Mouse (Mus musculus): ENCODE results near the gene Gm20532. TPM values are rescaled to one million over a fixed set of nuclear protein-coding genes. Genes with fewer than 3 reads are reported as not detected.

Gm20532 gene
- total RNA-seq, 1 experiment from 2014 or later = not detected

DNA sequence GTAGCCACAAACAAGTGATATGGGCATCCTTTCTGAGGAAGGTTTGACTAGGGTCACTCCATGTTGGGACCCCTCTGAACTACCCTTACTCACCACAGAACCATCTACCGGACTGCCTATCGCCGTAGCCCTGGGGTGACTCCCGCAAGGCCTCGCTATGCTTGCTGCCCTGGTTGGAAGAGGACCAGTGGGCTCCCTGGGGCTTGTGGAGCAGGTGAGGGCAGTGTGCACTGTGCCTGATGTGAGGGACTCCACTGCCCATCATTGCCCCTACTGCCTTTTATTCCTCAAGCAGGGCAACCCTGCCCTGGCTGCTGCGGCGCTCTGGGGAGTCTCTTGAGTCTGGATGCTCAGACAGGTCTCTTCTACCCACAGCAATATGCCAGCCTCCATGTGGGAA, 3.8 kb downstream of the Gm20532 start:
- ATAC-seq (replicated peaks in 1 of 2; ENCODE audit: insufficient read depth in 1 of 2, low FRiP score in 2 of 2, low TSS enrichment in 1 of 2, low read depth in 1 of 2, poor library complexity in 2 of 2, severe bottlenecking in 2 of 2) = no peak

DNA sequence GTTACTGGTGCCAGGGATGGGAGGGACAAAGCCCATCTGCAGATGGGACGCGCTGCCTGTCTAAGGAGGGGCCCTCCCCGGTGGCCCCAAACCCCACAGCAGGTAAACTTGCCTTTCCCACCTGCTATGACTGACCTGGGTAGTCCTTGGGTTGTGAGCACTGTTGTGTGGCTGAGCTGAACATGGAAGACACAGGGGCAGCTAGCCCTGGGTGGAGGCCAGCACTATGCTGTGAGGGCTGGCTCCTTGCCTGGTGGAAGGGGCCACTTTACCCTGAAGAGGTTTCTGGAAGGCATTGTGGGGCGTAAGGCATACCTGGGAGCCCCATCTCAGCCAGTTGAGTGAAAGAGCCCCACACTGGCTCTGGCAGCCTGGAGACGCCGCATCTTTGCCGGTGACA, 4.5 kb downstream of the Gm20532 start:
- no peak for ATAC-seq (replicated peaks in 1 of 2; ENCODE audit: insufficient read depth in 1 of 2, low FRiP score in 2 of 2, low TSS enrichment in 1 of 2, low read depth in 1 of 2, poor library complexity in 2 of 2, severe bottlenecking in 2 of 2)

DNA sequence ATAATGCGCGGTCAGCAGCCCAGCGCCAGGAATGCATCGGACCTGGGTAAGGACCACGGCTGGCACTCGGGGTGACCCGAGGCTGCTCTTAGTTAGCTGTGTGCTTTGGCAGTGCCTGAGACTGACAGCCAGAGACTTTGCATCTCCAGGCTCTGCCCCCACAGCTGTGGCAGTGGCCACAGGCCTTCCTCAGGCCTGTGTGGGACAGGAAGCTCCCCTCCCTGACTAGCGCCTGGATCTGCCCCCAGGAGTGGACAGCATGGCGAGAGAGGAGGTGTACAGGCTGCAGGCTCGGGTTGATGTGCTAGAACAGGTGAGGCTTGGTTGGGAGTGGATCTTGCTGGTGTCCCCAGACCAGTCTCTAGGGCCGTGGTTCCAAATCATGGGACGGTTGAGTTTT, 5.0 kb downstream of the Gm20532 start:
- ATAC-seq (replicated peaks in 1 of 2; ENCODE audit: insufficient read depth in 1 of 2, low FRiP score in 2 of 2, low TSS enrichment in 1 of 2, low read depth in 1 of 2, poor library complexity in 2 of 2, severe bottlenecking in 2 of 2) = no peak

DNA sequence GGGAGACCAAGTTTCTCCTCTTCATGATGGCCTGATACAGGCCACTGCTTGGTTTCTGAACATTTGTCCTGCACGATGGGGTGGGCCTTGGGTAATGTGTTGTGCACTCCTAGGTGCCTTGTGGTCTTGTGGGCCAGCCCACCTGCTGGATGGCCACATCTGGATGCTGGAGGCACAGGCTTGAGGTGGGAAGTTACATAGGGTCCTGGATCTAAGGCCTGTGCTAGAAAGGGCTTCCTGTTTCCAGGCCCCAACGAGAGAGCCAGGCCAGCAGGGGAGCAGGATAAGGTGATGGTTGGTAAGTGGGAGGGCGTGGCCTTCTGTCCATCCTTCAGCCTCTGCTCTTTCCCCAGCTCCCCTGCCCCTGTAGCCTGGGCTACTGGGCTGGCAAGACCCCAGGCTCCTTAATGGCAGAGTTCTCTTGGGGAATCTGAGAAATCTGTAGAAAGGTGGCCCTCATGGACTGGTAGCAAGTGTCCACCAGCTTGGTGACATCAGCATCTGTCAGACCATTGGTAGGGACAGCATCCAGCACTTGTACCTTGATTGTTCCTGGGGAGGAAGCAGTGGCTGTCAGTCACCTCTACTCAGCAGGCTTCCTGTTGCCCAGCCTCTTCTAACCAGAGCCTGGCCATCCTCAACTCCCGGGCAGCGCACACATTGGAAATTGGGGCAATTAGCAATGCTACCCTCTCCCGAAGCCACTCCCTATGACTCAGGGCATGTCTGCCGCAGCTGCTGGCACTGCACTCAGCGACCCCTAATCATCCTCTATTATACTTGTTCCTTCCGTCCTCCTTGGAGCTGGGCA, 7.0 kb downstream of the Gm20532 start:
- ATAC-seq (replicated peaks in 1 of 2; ENCODE audit: insufficient read depth in 1 of 2, low FRiP score in 2 of 2, low TSS enrichment in 1 of 2, low read depth in 1 of 2, poor library complexity in 2 of 2, severe bottlenecking in 2 of 2) = no peak

DNA sequence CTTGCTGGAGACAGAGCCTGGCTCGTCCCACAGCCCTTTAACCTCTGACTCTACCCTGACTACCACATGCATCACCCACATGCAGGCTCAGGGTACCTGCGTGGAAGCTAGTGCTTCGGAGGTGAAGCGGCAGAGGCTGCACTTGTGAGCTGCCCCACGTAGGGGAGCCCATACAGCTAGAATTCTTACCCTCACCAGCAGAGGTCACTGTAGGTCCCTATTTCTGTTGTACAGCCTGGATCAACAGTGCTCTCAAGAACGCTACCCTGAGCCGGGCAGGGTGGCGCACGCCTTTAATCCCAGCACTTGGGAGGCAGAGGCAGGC, 7.5 kb downstream of the Gm20532 start:
- peak; percentile 33 to 46; a peak in 1 of 4 replicates for ATAC-seq (replicated peaks in 1 of 2; ENCODE audit: insufficient read depth in 1 of 2, low FRiP score in 2 of 2, low TSS enrichment in 1 of 2, low read depth in 1 of 2, poor library complexity in 2 of 2, severe bottlenecking in 2 of 2)

DNA sequence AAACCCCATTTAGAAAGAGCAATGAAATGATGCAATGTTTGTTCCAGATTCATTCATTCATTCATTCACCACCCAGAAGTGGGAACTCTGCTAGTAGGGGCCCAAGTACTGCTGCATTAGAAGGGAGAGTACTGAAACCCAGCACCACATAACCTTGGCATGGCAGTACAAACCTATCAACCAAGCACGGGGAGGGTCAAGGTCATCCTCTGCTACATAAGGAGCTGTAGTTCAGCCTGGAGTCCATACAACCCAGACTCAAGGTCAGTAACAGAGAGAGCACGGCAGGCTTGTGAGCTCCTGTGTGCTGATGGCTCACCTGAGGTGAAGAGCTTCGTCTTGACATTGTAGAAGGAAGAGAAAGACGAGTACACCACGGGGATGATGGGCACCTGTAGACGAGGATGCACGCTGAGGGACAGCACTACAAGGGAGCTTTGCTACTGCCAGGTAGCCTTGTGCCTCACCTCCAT, 8.1 kb downstream of the Gm20532 start:
- ATAC-seq (replicated peaks in 1 of 2; ENCODE audit: insufficient read depth in 1 of 2, low FRiP score in 2 of 2, low TSS enrichment in 1 of 2, low read depth in 1 of 2, poor library complexity in 2 of 2, severe bottlenecking in 2 of 2) = no peak

DNA sequence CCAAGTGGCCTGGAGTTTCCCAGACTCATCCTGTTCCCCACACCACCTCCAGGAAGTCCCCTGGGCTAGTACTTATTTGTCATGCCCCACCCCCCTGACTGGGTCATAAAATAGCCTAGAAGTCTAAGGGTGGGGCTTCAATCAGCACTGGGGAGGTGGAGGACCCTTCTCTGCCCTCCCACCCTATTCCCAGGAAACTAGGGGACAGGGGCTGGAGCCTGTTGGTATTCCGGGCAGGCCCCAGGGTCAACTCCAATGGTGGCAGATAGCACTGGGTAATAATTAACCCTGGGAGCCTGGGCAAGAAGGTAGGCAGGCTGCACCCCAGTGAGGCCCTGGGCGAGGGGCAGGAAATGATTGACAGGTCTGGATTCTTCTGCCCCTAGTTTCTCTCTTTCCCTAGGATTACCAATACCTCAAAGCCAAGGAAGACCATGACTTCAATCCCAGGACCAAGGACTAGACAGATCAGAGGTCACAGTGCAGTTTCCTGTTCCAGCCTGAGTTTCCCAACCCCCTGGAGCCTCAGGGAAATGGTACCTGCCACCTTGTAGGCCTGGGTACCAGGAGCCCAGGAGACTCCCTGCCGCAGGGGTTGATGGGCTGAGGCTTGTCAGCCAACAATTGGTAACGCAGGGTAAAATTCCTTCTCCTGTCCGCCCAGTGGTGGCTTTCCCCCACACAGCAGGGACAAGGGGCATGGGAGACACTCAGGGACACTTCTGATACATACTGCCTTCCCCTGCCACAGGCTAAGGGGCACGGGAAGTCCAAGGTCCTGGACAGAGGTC, 8.7 kb downstream of the Gm20532 start:
- no peak for ATAC-seq (replicated peaks in 1 of 2; ENCODE audit: insufficient read depth in 1 of 2, low FRiP score in 2 of 2, low TSS enrichment in 1 of 2, low read depth in 1 of 2, poor library complexity in 2 of 2, severe bottlenecking in 2 of 2)

DNA sequence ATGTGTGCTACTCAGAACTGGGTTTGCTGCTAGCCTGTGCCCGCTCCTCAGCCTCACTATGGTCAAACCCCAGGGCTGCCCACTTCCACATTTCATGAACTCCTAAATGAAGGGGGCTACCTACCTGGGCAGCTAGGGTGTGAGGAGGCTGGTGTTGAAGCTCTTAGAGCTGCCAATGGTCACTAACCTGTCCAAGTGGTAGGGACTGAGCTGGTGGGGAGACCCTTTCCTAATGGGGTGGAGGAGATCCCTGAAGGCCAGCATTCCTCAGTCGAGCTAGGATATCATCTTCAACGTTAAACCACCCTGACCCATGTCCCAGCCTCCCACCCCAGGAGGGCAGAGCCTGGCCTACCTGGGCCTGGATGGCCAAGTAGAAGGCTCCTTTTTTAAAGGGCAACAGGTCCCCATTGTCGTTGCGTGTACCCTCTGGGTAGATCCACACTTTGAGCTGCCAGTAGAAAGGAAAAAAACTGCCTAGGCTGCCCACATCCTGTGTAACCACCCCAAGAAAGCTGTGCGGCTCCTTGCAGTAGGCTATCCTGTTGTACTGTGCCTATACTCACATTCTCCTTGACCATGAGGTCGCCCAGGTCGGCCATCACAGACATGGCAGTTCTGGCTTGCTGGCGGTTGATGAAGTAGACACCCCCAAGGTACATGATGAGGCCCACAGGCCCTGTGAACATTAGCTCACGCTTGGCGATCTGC, 9.4 kb downstream of the Gm20532 start:
- ATAC-seq (replicated peaks in 1 of 2; ENCODE audit: insufficient read depth in 1 of 2, low FRiP score in 2 of 2, low TSS enrichment in 1 of 2, low read depth in 1 of 2, poor library complexity in 2 of 2, severe bottlenecking in 2 of 2) = no peak

DNA sequence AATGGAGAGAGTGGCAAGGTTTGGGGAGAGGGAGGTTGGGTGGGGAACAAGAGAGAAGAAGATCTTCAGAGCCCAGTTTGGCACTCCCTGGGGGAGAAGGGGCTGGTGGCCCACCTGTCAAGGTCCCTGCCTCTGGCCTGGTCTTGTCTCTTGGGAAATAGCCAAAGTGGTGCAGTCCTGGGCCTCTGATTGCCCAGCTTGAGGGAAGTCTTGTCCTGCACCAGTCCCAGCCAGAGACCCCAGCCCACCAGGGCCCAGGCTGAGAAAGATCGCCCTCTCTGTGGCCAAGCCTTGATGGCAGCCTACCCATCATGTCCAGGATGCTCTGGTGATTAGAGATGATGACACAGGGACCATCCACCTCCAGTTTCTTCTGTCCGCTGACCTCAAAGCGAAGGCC, 10.5 kb downstream of the Gm20532 start:
- no peak for ATAC-seq (replicated peaks in 1 of 2; ENCODE audit: insufficient read depth in 1 of 2, low FRiP score in 2 of 2, low TSS enrichment in 1 of 2, low read depth in 1 of 2, poor library complexity in 2 of 2, severe bottlenecking in 2 of 2)

DNA sequence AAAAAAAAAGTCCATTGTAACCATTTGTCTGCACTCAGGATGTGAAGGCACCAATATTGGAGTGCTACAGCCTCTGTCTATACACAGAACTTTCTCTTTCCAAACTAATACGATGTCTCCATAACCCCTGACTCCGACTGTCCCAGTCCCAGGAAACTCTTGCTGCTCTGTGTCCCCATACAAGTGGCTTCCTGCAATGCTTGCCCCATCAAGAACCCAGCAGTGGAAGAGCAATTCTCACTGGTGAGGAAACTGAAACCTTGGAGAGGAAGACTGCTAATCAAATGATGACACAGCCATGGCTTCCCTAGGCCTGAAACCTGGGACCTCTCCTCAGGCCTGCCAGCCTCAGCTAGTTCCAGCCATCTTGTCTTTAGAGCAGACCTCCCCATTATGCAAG, 11.4 kb downstream of the Gm20532 start:
- peak in 1 of 2 experiments; percentile 21; a peak in 1 of 4 replicates for ATAC-seq (replicated peaks in 1 of 2; ENCODE audit: insufficient read depth in 1 of 2, low FRiP score in 2 of 2, low TSS enrichment in 1 of 2, low read depth in 1 of 2, poor library complexity in 2 of 2, severe bottlenecking in 2 of 2)

DNA sequence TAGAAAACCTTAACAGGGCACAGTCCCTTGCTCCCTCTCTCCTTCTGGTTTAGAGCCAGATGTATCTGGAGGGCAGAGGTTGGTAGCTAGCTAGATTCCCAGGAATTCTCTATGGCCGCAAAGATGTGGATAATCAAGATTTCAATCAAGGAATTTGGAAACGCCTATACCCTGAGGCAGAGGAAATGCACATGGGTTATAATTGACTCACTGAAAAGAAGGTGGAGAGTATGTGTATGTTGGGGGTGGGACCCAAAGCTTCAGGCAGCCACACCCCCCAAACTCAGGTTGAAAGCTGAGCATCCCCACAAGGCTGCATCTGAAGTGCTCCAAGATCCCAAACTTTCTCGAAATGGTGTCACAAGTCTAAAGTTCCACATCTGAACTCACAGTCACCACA, 12.0 kb downstream of the Gm20532 start:
- no peak for ATAC-seq (replicated peaks in 1 of 2; ENCODE audit: insufficient read depth in 1 of 2, low FRiP score in 2 of 2, low TSS enrichment in 1 of 2, low read depth in 1 of 2, poor library complexity in 2 of 2, severe bottlenecking in 2 of 2)

DNA sequence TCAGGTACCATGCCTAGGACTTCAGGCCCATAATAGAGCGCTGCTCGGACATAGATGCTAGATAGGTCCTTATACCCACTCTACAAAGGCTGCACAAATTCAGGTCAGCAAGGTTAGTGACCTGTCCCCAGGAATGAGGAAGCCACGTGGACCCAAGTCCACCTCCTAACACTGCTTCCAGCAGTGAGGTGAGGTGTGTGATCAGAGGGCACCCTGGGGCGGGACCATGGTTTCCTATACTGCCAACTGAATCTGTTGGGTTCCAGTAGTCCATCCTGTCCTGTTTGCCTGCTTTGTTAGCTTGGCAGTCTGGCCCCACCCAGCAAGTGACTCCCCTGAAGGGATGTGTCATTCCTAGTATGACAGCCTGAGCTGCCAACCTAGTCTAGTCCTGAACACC, 13.5 kb downstream of the Gm20532 start:
- no peak for ATAC-seq (replicated peaks in 1 of 2; ENCODE audit: insufficient read depth in 1 of 2, low FRiP score in 2 of 2, low TSS enrichment in 1 of 2, low read depth in 1 of 2, poor library complexity in 2 of 2, severe bottlenecking in 2 of 2)

DNA sequence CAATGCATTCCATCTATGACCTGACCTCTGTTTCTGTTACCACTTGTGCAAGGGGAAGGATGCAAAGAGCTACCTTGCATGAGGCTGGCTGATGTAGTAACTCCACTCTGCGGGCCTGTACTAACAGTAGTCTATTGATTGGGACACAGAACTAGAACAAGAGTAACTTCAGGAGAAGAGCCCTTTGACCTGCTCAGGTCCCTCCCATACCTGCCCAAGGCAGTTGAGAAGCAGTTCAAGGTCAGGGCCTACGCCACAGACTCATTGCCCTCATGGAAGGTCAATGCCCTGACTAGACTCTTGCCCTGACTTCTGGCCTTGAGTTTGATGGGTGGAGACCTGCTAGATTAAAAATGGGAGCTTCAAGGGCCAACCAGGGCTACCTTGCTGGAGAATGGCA, 14.2 kb downstream of the Gm20532 start:
- ATAC-seq (replicated peaks in 1 of 2; ENCODE audit: insufficient read depth in 1 of 2, low FRiP score in 2 of 2, low TSS enrichment in 1 of 2, low read depth in 1 of 2, poor library complexity in 2 of 2, severe bottlenecking in 2 of 2) = no peak

DNA sequence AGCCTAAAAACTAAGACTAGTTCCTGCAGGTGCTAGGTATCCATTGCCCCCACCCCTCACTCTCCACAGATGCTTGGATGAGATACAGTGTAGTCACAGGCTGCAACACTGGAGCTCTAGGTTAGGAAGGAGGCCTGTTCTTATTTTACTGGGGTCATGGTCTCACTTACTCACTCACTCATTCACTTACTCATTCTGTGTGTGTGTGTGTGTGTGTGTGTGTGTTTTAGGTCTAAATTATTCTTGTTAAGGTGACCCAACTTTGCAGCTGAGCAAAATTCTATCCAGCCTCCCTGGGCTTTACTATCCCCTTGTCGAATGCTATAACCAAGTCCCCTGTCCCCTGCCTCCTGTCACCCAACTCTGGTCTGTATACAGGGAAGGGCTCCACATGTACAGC, 15.2 kb downstream of the Gm20532 start:
- no peak for ATAC-seq (replicated peaks in 1 of 2; ENCODE audit: insufficient read depth in 1 of 2, low FRiP score in 2 of 2, low TSS enrichment in 1 of 2, low read depth in 1 of 2, poor library complexity in 2 of 2, severe bottlenecking in 2 of 2)

DNA sequence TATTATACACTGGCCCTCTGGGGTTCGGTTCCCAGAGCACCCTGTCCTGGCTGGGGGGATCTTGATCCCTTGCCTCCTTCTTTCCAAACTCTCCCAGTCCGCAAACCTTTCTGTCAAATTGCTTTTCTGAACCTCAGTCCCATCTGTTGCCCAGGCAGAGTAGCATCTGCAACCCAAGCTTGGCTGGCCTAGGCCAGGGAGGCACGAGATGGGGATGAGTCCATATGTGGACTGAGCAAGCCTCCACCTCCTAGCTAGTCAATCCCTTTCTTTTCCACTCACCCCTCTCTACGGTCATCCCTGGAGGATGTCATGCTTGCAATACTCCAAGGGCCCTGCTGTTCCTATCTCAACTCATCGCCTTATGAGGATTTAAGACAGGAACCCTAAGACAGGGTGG, 16.2 kb downstream of the Gm20532 start:
- ATAC-seq (replicated peaks in 1 of 2; ENCODE audit: insufficient read depth in 1 of 2, low FRiP score in 2 of 2, low TSS enrichment in 1 of 2, low read depth in 1 of 2, poor library complexity in 2 of 2, severe bottlenecking in 2 of 2) = no peak

DNA sequence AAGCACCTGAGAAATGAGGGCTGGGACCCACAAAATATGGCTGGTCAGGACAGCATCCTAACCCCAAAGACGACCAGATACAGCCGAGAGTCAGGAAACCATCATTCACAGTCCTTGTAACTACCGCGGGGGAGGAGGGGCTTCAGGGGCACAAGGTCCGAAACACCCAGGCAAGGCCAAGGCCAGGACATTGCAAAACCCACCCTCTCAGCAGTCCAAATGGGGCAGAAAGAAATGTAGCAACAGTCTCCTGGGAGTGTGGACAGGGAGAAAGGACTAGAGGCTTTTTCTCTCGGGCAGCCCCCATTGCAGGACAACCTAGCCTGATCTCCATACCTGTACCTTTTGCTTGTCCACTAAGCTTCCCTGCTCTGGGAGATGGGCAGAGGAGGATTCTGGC, 16.7 kb downstream of the Gm20532 start:
- no peak for ATAC-seq (replicated peaks in 1 of 2; ENCODE audit: insufficient read depth in 1 of 2, low FRiP score in 2 of 2, low TSS enrichment in 1 of 2, low read depth in 1 of 2, poor library complexity in 2 of 2, severe bottlenecking in 2 of 2)

DNA sequence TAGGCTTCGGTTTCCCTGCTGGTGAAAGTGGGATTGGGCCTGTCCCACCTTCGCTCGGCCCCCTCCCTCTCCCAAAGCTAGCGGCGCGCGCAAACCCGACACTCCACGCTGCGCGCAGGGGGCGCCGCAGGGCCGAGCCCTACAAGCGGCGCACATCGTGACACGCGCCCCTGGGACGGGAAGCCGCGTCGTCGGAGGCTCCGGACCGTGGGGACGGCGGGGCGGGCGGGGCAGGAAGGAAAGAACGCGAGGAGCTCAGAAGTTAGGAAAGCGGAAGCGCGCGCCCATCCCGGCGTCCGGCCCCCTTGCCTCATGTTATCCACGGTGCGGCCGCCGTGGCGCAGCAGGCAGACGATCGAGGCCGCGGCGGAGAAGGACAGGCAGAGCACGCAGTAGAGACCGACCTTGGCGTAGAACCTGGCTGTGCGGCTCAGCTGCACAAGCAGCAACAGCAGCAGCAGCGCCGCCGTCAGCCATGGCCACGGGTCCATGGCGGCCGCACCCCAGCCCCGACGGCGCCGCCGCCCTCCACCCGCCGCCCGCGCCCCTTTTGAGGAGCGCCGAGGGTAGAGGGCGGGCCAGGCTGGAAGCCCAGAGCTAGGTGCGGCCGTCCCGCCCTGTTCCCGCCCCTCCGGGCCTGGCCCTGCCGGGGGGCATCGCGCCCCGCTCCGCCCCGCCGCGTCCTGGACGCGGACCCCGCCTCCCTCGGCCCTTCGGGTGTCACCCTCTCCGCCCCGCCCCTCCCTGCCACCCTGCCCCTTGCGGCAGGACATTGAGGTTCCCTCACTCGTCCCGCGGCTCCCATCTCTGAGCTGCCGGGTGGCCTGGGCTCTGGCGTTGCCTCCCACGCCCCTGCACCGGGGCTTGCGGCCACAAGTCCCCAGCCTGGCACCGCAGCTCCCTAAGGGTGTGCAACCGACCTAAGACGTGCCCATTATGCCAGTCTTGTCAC, 17.6 kb downstream of the Gm20532 start, which contains the start of gene Agpat2:
Gene Agpat2, minus strand, starts transcription at position 698 of the 952 bp plus-strand sequence.
- ATAC-seq (replicated peaks in 1 of 2; ENCODE audit: insufficient read depth in 1 of 2, low FRiP score in 2 of 2, low TSS enrichment in 1 of 2, low read depth in 1 of 2, poor library complexity in 2 of 2, severe bottlenecking in 2 of 2) = peak; percentile 59 to 66
